Mouse (Mus musculus): Measurements from ENCODE around the gene Rgs7bp. TPM values are rescaled to one million over a fixed set of nuclear protein-coding genes. Genes with fewer than 3 reads are reported as not detected.
A peak's percentile ranks its signal among the peaks of the same experiment; 100 is the strongest.

The Rgs7bp gene
- 4.3 and 4.9 TPM in 2 replicates for polyA plus RNA-seq (2015; fragmentation: Nextera tagmentation; extraction: Ambion mirVana)

- Histone ChIP-seq H3K4me3 (peak within 1 kb of the TSS; percentile 69), H3K4me2 (peak within 1 kb of the TSS; percentile 81), H3K27me3 (peaks cover 13% of the 10 kb centered on the region), H3K9ac (peak within 1 kb of the TSS; percentile 76), H3K36me3 (no peaks in the 10 kb centered on the region), H3K9me3 (no peaks in the 10 kb centered on the region), H3K4me1 (replicated peaks) (peaks cover 21% of the 10 kb centered on the region), H3K27ac (peak within 1 kb of the TSS; percentile 92)
- peak; percentile 91 for ATAC-seq (ENCODE audit: low FRiP score)
- under 1% methylated on average over 73 of the region's 75 CpGs for WGBS
Observed at GRCm38 (mm10) chr13:105054181-105054940, at the start of gene Rgs7bp. Rgs7bp (minus strand) TSS chr13:105054930.

DNA sequence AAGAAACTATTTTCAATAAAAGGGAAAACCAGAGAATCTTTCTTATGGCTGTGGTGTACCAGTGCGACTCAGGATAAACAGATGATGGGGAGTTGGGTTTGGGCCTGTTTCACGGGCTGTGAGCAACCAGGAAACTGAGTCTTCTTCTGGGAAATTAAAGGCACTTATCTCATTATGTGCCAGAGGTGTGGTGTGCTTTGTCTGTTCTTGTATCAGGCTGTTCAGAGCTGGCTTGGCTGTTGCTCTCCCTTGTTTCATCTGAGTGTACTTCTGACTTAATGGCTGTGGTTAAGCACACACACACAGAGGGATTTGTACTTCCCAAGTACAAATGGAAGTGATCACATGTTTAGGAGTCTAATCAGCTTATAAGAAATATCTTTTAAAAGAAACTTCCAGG is 49.7 kb upstream of the Rgs7bp start:
- H3K9ac ChIP-seq = no peak overlapping the region
- H3K9me3 ChIP-seq = no peaks in the 10 kb centered on the region
- H3K4me3 ChIP-seq = no peak overlapping the region
- H3K27me3 ChIP-seq = no peaks in the 10 kb centered on the region
- 90% methylated on average over 2 of the region's 2 CpGs for WGBS
- no peaks in the 10 kb centered on the region for H3K4me1 ChIP-seq (replicated peaks)
- ATAC-seq (ENCODE audit: low FRiP score) = no peak
- no peaks in the 10 kb centered on the region for H3K36me3 ChIP-seq
- H3K4me2 ChIP-seq = no peak overlapping the region
- no peak overlapping the region for H3K27ac ChIP-seq

DNA sequence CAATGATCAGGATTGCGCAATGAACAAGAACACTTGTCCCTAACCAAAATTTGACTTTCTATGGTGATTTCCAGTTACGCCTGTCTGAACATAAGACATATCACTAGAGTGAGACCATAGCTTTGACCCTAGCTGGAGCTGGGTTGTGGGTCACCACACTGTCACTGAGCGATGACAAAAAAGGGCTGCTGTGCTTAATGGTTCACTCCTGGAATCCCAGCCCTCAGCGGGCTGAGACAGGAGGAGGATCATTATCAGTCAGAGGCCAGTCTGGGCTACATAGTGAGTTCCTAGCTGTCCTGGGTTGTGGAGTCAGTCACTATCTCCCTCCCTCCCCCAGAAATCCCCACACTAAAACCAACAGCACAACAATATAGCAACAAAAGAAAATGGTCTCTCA is 46.0 kb upstream of the Rgs7bp start:
- no peaks in the 10 kb centered on the region for H3K4me1 ChIP-seq (replicated peaks)
- no peak for ATAC-seq (ENCODE audit: low FRiP score)
- no peak overlapping the region for H3K9ac ChIP-seq
- no peaks in the 10 kb centered on the region for H3K9me3 ChIP-seq
- H3K4me2 ChIP-seq = no peak overlapping the region
- no peak overlapping the region for H3K4me3 ChIP-seq
- H3K27ac ChIP-seq = no peak overlapping the region
- H3K36me3 ChIP-seq = no peaks in the 10 kb centered on the region
- H3K27me3 ChIP-seq = no peaks in the 10 kb centered on the region
- WGBS = 55% methylated on average over 4 of the region's 4 CpGs

DNA sequence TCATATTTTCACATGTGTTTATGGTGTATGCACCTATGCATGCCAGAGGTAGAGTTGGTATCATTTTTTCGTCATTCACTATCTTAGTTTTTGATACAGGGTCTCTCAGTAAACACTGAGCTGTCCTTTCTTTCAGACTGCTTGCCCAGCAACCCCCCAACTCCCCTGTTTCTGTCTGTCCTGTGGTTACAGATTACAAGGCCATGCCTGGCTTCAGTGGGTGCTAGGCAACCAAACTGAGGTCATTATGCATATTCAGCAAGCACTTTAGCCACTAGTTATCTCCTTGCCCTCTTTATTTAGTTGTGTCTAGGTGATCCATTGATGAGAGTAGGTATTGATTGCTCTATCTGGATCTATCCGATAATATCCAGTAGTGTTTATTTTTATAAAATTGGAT is 41.6 kb upstream of the Rgs7bp start:
- H3K27me3 ChIP-seq = no peaks in the 10 kb centered on the region
- no peaks in the 10 kb centered on the region for H3K36me3 ChIP-seq
- no peak overlapping the region for H3K27ac ChIP-seq
- H3K4me3 ChIP-seq = no peak overlapping the region
- H3K4me2 ChIP-seq = no peak overlapping the region
- no peaks in the 10 kb centered on the region for H3K9me3 ChIP-seq
- WGBS = 57% methylated on average over 2 of the region's 2 CpGs
- ATAC-seq (ENCODE audit: low FRiP score) = no peak
- no peak overlapping the region for H3K9ac ChIP-seq
- H3K4me1 ChIP-seq (replicated peaks) = no peaks in the 10 kb centered on the region

- Histone ChIP-seq H3K4me2 (no peak overlapping the region), H3K9ac (no peak overlapping the region), H3K27me3 (no peaks in the 10 kb centered on the region), H3K27ac (no peak overlapping the region), H3K4me1 (replicated peaks) (no peaks in the 10 kb centered on the region), H3K9me3 (no peaks in the 10 kb centered on the region), H3K36me3 (no peaks in the 10 kb centered on the region), H3K4me3 (no peak overlapping the region)
- ATAC-seq (ENCODE audit: low FRiP score) = no peak
- WGBS = 88% methylated on average over 3 of the region's 3 CpGs
Observed at GRCm38 (mm10) chr13:105089276-105089675, 34.5 kb upstream of the Rgs7bp start.

- no peak for ATAC-seq (ENCODE audit: low FRiP score)
- no peaks in the 10 kb centered on the region for H3K36me3 ChIP-seq
- no peak within 1 kb of the TSS for H3K9ac ChIP-seq
- no peak within 1 kb of the TSS for H3K4me2 ChIP-seq
- H3K27me3 ChIP-seq = no peaks in the 10 kb centered on the region
- WGBS = 94% methylated on average over 10 of the region's 10 CpGs
- H3K4me3 ChIP-seq = no peak within 1 kb of the TSS
- H3K4me1 ChIP-seq (replicated peaks) = no peaks in the 10 kb centered on the region
- no peaks in the 10 kb centered on the region for H3K9me3 ChIP-seq
- no peak within 1 kb of the TSS for H3K27ac ChIP-seq
Observed at GRCm38 (mm10) chr13:105081862-105082261, 27.1 kb upstream of the Rgs7bp start, which contains the start of gene 4933425L06Rik. 4933425L06Rik (plus strand) TSS chr13:105082122.

- no peaks in the 10 kb centered on the region for H3K4me1 ChIP-seq (replicated peaks)
- no peak overlapping the region for H3K27ac ChIP-seq
- ATAC-seq (ENCODE audit: low FRiP score) = no peak
- no peaks in the 10 kb centered on the region for H3K27me3 ChIP-seq
- no peak overlapping the region for H3K4me2 ChIP-seq
- H3K36me3 ChIP-seq = no peaks in the 10 kb centered on the region
- WGBS = 83% methylated on average over 7 of the region's 7 CpGs
- H3K9me3 ChIP-seq = no peaks in the 10 kb centered on the region
- H3K9ac ChIP-seq = no peak overlapping the region
- no peak overlapping the region for H3K4me3 ChIP-seq
Observed at GRCm38 (mm10) chr13:105066890-105067845, 12.4 kb upstream of the Rgs7bp start.

GRCm38 (mm10) chr13:105066119-105066518 is 11.4 kb upstream of the Rgs7bp start:
- no peak overlapping the region for H3K9ac ChIP-seq
- H3K4me1 ChIP-seq (replicated peaks) = no peaks in the 10 kb centered on the region
- H3K9me3 ChIP-seq = no peaks in the 10 kb centered on the region
- H3K36me3 ChIP-seq = no peaks in the 10 kb centered on the region
- H3K27ac ChIP-seq = no peak overlapping the region
- H3K4me3 ChIP-seq = no peak overlapping the region
- no peaks in the 10 kb centered on the region for H3K27me3 ChIP-seq
- no peak for ATAC-seq (ENCODE audit: low FRiP score)
- H3K4me2 ChIP-seq = no peak overlapping the region

DNA sequence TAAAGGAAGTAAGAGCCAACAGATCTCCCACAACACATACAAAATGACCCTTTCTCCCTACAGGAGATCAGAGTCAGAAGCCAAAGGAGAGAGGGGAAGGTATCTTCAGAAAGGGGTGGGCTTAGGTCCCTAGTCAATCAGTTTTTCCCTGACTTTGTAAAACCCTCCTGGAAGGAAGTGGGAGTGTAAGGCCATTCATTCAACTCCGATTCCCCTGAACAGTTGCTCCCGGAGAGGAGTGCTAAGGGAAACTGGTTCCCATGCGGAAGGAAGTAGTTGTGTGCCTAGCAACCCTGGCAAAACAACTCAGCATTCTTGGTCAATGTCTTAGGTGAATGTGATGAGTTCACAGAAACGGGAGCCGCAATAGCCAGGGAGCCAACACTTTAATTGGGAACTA is 644 bp upstream of the Rgs7bp start:
- Histone ChIP-seq H3K4me1 (replicated peaks) (peaks cover 21% of the 10 kb centered on the region), H3K36me3 (no peaks in the 10 kb centered on the region), H3K4me2 (peak overlapping the region; percentile 81), H3K27me3 (peaks cover 13% of the 10 kb centered on the region), H3K27ac (peak overlapping the region; percentile 92; the same call in 1 of the 2 replicates), H3K4me3 (peak overlapping the region; percentile 69), H3K9me3 (no peaks in the 10 kb centered on the region), H3K9ac (peak overlapping the region; percentile 76; the same call in 1 of the 2 replicates)
- no peak for ATAC-seq (ENCODE audit: low FRiP score)
- WGBS = 13% methylated on average over 5 of the region's 5 CpGs

DNA sequence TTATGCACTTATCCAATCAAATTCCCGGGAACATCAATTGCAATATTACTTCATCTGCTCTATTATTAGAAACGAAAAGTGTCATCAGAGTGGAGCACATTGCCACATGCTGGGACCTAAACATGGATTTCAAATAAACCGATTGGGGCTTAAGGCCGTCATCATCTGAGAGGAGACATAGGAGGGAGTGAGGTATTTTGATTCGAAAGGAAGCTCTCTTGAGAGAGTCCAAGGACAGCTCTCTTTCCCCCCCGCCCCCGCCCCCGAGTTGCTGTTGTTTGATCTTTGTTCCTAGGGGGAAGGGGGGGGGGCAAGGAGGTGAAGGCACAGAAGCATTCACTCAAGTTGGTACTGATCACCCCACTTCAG is 195 bp upstream of the Rgs7bp start:
- peak overlapping the region; percentile 81 for H3K4me2 ChIP-seq
- H3K9me3 ChIP-seq = no peaks in the 10 kb centered on the region
- WGBS = under 1% methylated on average over 8 of the region's 8 CpGs
- peaks cover 21% of the 10 kb centered on the region for H3K4me1 ChIP-seq (replicated peaks)
- H3K9ac ChIP-seq = peak overlapping the region; percentile 76
- H3K4me3 ChIP-seq = peak overlapping the region; percentile 69
- H3K36me3 ChIP-seq = no peaks in the 10 kb centered on the region
- ATAC-seq (ENCODE audit: low FRiP score) = peak; percentile 30
- H3K27ac ChIP-seq = peak overlapping the region; percentile 92
- peaks cover 13% of the 10 kb centered on the region for H3K27me3 ChIP-seq

DNA sequence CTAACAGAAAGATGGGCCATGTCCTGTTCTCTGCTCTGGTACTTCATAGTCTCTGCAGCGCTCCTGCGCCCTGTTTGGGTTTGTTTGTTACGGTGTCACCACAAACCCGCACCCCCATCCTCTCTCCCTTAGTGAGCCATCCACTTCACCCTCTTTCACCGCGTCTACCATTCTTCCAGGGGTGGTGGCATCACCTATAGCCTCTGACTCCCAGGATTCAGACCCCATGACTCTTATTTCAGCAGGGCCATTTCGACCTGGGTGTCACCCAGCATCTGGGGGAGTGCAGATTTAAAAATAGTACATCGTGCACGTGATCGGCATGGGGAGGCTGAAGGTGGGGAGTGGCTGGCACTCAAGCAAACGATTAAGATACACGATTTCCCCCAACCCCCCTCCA is 1.1 kb downstream of the Rgs7bp start:
- Histone ChIP-seq H3K9ac (peak overlapping the region; percentile 76), H3K4me1 (replicated peaks) (peaks cover 21% of the 10 kb centered on the region), H3K9me3 (no peaks in the 10 kb centered on the region), H3K4me2 (peak overlapping the region; percentile 81), H3K36me3 (no peaks in the 10 kb centered on the region), H3K4me3 (peak overlapping the region; percentile 69), H3K27ac (peak overlapping the region; percentile 92), H3K27me3 (peaks cover 13% of the 10 kb centered on the region)
- WGBS = under 1% methylated on average over 12 of the region's 12 CpGs
- peak; percentile 32 for ATAC-seq (ENCODE audit: low FRiP score)

- Histone ChIP-seq H3K9ac (no peak overlapping the region), H3K36me3 (no peaks in the 10 kb centered on the region), H3K4me3 (no peak overlapping the region), H3K27me3 (peaks cover 13% of the 10 kb centered on the region), H3K4me1 (replicated peaks) (peaks cover 21% of the 10 kb centered on the region), H3K9me3 (no peaks in the 10 kb centered on the region), H3K4me2 (no peak overlapping the region), H3K27ac (no peak overlapping the region)
- WGBS = 54% methylated on average over 6 of the region's 6 CpGs
- ATAC-seq (ENCODE audit: low FRiP score) = no peak
Observed at GRCm38 (mm10) chr13:105051432-105051831, 3.3 kb downstream of the Rgs7bp start.

All from hindbrain, embryonic 13.5 days (tissue).